Mouse (Mus musculus) midbrain, embryonic 15.5 days (tissue): ENCODE measurements around the gene Olfr1442. TPM values are rescaled to one million over a fixed set of nuclear protein-coding genes. Genes with fewer than 3 reads are reported as not detected.
"Not testable (repeated sequence)": the region's sequence is repeated elsewhere in the genome, so short reads cannot be mapped to it uniquely, and the experiment has no call there.

ENCODE experiments used
- ATAC-seq: fragments of 200-750 bp; cut with Nextera tagmentation; replicated peaks from 2 replicates; pipeline ENCODE4 v1.8.0; 2017; ENCODE audit warnings: moderate TSS enrichment
- H3K27ac ChIP-seq: fragments of 300-500 bp; sonication (generic); 2 replicates; pipeline ENCODE4 v1.5.1; 2015; ENCODE audit warnings: mild to moderate bottlenecking, inconsistent platforms
- H3K27me3 ChIP-seq: fragments of 300-500 bp; sonication (generic); replicated peaks from 2 replicates; pipeline ENCODE4 v1.6.1; 2015; ENCODE audit warnings: inconsistent platforms
- H3K36me3 ChIP-seq: fragments of 300-500 bp; sonication (generic); replicated peaks from 2 replicates; pipeline ENCODE4 v1.6.1; 2015; ENCODE audit warnings: inconsistent platforms
- H3K4me1 ChIP-seq: fragments of 300-500 bp; sonication (generic); 2 replicates; pipeline ENCODE4 v1.6.1; 2015; ENCODE audit warnings: inconsistent platforms
- H3K4me2 ChIP-seq: fragments of 300-500 bp; sonication (generic); 2 replicates; pipeline ENCODE4 v1.6.1; 2015; ENCODE audit warnings: inconsistent platforms, mild to moderate bottlenecking, moderate library complexity
- H3K4me3 ChIP-seq: fragments of 300-500 bp; sonication (generic); 2 replicates; pipeline ENCODE4 v1.5.1; 2015; ENCODE audit warnings: mild to moderate bottlenecking, inconsistent platforms
- H3K9ac ChIP-seq: fragments of 300-500 bp; sonication (generic); 2 replicates; pipeline ENCODE4 v1.6.1; 2015; ENCODE audit warnings: mild to moderate bottlenecking, inconsistent platforms
- H3K9me3 ChIP-seq: fragments of 300-500 bp; sonication (generic); 2 replicates; pipeline ENCODE4 v1.6.1; 2016; ENCODE audit warnings: inconsistent platforms
- WGBS: fragments of 180-500 bp; shearing (Covaris S2); methylation state at CpG from one replicate; pipeline ENCODE4 v1.1.7; 2015; ENCODE audit warnings: mixed read lengths; 5-methylcytosine and 5-hydroxymethylcytosine counted together
- polyA plus RNA-seq: library from polyadenylated mRNA; unstranded; fragments of >200 nt; fragmentation: Nextera tagmentation; extraction: Ambion mirVana; gene quantifications from 2 replicates; pipeline ENCODE4 v1.2.1, GENCODE M21; 2015

Olfr1442 gene
- polyA plus RNA-seq, 1 experiment from 2014 or later = not detected

DNA sequence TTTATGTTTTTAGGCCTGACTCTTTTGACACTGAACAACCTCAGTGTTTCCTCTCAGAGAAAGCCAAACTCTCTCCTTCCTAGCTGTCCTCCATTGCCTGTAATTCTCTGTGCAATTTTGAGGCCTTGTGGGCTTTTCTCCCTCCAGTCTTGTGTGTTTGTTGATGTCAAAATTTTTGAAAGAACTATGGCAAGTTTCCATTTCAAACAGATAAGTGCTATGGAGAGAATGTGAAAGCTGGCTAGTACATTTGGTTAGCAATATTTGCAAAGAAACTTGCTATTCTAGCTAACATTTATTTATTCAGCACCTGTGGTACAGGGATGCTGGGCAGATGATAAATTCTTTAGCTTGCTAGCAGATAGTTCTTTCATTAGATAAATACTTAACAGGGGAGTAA is 26.0 kb downstream of the Olfr1442 start:
- Histone ChIP-seq H3K4me3 (no peak overlapping the region), H3K9ac (no peak overlapping the region), H3K4me1 (no peaks in the 10 kb centered on the region), H3K4me2 (no peak overlapping the region), H3K9me3 (no peaks in the 10 kb centered on the region), H3K27ac (no peak overlapping the region), H3K36me3 (no peaks in the 10 kb centered on the region), H3K27me3 (no peaks in the 10 kb centered on the region)
- no peak for ATAC-seq

DNA sequence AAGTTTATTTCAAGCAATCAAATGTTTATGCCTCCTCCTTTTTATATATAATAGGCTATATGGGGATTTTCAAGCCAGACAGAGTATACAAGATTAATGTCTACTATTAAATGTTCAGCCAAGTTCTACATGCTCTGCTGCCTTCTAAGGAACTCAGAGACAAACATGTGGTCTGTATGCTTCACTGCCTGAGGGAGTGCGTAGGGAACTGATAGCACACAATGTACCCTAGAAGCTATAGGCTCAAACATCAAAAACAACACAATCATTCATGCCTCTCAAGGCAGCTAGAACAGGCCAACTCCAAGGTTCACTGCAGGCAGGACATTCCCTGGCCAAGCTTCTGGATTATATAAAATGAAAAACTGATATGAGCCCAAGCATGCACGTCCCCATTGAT is 38.2 kb downstream of the Olfr1442 start:
- H3K27me3 ChIP-seq = no peaks in the 10 kb centered on the region
- no peaks in the 10 kb centered on the region for H3K9me3 ChIP-seq
- no peaks in the 10 kb centered on the region for H3K36me3 ChIP-seq
- no peaks in the 10 kb centered on the region for H3K4me1 ChIP-seq
- H3K27ac ChIP-seq = no peak overlapping the region
- ATAC-seq = no peak
- WGBS = 78% methylated on average over 2 of the region's 2 CpGs
- no peak overlapping the region for H3K4me2 ChIP-seq
- no peak overlapping the region for H3K4me3 ChIP-seq
- no peak overlapping the region for H3K9ac ChIP-seq

DNA sequence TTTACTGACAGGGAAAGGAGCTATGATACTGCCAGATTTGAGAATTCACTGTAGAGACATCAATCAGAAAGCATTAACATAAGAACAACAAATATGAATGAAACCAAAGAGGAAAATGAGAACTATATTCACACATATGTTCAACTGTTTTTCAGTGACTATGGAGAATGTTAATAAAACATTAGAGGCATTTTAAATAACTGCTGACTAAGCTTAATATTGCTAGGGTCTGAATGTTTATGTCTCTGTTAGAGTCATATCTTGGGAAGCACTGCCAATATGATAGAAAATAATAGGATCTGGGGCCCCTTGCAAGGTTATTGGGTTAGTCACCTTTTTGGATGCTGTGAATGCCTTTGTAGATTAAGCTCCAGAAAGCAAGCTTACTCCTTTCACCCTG is 38.7 kb downstream of the Olfr1442 start:
- Histone ChIP-seq H3K27ac (no peak overlapping the region), H3K4me2 (no peak overlapping the region), H3K9ac (no peak overlapping the region), H3K36me3 (no peaks in the 10 kb centered on the region), H3K27me3 (no peaks in the 10 kb centered on the region), H3K9me3 (no peaks in the 10 kb centered on the region), H3K4me3 (no peak overlapping the region), H3K4me1 (no peaks in the 10 kb centered on the region)
- ATAC-seq = no peak

DNA sequence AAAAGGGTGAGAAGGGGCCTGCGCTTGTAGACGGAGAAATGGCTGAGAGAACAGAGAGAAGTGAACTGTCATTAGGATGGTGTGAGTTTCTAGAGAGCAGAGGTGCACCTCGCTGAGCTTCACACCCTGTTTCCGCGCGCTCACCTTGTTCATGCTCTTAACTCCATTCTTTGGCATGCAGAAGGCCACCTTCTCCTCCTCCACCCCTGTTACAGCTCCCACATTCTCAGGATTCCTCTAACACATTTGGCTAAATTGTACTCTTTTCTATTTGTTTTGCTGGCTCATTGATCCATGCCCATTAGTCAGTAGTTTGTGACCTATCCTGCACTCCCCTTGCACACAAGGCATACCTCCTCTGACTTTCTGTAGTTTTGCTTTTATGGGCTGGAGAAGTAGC is 49.0 kb downstream of the Olfr1442 start:
- no peak for ATAC-seq
- Histone ChIP-seq H3K4me3 (no peak overlapping the region), H3K4me2 (no peak overlapping the region), H3K27ac (no peak overlapping the region), H3K4me1 (no peaks in the 10 kb centered on the region), H3K9ac (no peak overlapping the region), H3K27me3 (no peaks in the 10 kb centered on the region), H3K9me3 (no peaks in the 10 kb centered on the region), H3K36me3 (no peaks in the 10 kb centered on the region)
- 89% methylated on average over 6 of the region's 6 CpGs for WGBS

DNA sequence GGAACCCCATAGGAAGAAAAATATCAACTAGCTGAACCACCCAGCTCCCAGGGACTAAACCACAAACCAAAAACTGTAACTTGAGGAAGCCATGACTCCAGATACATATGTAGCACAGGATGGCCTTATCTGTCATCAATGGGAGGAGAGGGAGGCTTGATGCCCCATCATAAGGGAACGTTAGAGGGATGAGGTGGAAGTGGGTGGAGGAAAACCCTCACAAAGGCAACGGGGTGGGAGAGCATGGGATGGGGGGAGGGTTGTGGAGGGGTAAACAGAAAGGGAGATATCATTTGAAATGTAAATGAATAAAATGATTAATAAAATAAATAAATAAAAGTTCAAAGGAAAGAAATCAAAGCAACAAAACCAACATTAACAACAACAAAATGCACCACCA is 50.2 kb downstream of the Olfr1442 start:
- no peaks in the 10 kb centered on the region for H3K4me1 ChIP-seq
- H3K4me3 ChIP-seq = no peak overlapping the region
- H3K27me3 ChIP-seq = no peaks in the 10 kb centered on the region
- H3K36me3 ChIP-seq = no peaks in the 10 kb centered on the region
- no peak overlapping the region for H3K4me2 ChIP-seq
- no peak overlapping the region for H3K9ac ChIP-seq
- H3K9me3 ChIP-seq = no peaks in the 10 kb centered on the region
- ATAC-seq = no peak
- H3K27ac ChIP-seq = no peak overlapping the region
- WGBS = 63% methylated on average over 2 of the region's 2 CpGs

DNA sequence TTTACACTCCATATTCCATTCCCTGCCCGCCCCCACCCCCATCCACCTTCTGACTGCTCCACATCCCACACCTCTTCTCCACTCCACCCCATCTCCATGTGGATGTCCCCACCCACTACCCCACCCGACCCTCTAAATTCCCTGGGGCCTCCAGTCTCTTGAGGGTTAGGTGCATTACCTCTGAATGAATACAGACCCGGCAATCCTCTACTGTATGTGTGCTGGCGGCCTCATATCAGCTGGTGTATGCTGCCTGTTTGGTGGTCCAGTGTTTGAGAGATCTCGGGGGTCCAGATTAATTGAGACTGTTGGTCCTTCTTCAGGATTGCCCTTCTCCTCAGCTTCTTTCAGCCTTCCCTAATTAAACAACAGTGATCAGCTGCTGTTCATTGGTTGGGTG is 50.7 kb downstream of the Olfr1442 start:
- ATAC-seq = not testable (repeated sequence)
- WGBS = 91% methylated on average over 5 of the region's 5 CpGs

DNA sequence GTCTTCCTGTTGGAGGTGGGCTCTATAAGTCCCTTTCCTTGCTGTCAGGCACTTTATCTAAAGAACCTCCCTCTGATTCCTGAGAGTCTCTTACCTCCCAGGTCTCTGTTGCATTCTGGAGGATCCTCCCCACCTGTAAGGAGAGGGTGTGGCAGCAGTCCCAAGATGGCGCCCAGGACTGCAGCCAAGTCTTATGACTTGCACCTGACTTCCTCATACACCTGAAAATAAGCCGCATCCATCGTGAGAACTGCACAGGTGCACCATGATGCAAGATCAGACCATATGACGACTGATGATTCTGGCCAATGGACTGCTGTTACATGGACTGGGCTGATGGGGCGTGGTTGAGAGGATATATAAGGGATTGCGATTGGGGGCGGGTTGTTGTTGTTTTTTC is 51.4 kb downstream of the Olfr1442 start:
- not testable (repeated sequence) for H3K36me3 ChIP-seq, H3K9ac ChIP-seq, H3K27ac ChIP-seq, H3K9me3 ChIP-seq, H3K4me1 ChIP-seq, H3K4me2 ChIP-seq, ATAC-seq, H3K27me3 ChIP-seq, H3K4me3 ChIP-seq
- 93% methylated on average over 7 of the region's 7 CpGs for WGBS

More for the DNA sequence above, 50.7 kb downstream of the Olfr1442 start:
- H3K36me3 ChIP-seq, H3K27me3 ChIP-seq, H3K9ac ChIP-seq, H3K27ac ChIP-seq, H3K9me3 ChIP-seq, H3K4me1 ChIP-seq, H3K4me2 ChIP-seq, H3K4me3 ChIP-seq: not testable (repeated sequence)

DNA sequence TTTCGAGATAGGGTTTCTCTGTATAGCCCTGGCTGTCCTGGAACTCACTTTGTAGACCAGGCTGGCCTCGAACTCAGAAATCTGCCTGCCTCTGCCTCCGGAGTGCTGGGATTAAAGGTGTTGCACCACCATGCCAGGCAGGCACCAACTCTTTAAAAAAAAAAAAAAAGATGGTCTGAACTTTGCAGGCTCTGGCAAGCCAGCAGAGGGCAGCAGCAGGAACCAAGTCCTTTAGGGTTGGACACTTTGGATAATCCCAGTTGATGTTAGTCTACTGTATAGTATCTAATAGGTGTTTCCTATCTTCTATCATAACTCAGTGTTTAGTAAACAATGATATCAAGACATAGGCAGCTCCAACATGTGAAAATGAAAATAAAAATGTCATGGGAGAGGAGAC is 52.1 kb downstream of the Olfr1442 start:
- H3K9ac ChIP-seq = no peak overlapping the region
- ATAC-seq = no peak
- no peaks in the 10 kb centered on the region for H3K36me3 ChIP-seq
- no peak overlapping the region for H3K4me2 ChIP-seq
- H3K27ac ChIP-seq = no peak overlapping the region
- H3K4me3 ChIP-seq = no peak overlapping the region
- H3K27me3 ChIP-seq = no peaks in the 10 kb centered on the region
- no peaks in the 10 kb centered on the region for H3K9me3 ChIP-seq
- H3K4me1 ChIP-seq = no peaks in the 10 kb centered on the region
- WGBS = 80% methylated on average over 2 of the region's 3 CpGs

DNA sequence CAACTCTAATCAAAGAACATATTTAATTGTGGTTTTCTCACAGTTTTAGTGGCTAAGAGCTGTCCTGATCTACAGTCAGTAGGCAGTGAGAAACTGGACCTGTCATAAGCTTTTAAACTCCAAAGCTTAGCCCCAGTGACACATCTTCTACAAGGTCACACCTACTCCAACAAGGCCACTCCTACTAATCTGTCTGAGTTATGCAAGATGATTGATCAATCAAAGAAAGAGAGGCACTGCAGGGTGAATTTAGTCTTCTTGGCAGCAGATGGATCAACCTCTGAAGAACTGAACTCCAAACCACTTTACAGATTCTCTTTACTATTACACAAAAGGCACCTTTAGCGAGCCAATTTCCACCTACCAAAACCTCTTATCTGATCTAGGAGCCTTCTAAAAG is 55.6 kb downstream of the Olfr1442 start:
- Histone ChIP-seq H3K36me3 (no peaks in the 10 kb centered on the region), H3K27me3 (no peaks in the 10 kb centered on the region), H3K9me3 (no peaks in the 10 kb centered on the region), H3K4me1 (no peaks in the 10 kb centered on the region), H3K9ac (no peak overlapping the region), H3K4me3 (no peak overlapping the region), H3K27ac (no peak overlapping the region), H3K4me2 (no peak overlapping the region)
- no peak for ATAC-seq
- 86% methylated on average over 1 of the region's 1 CpGs for WGBS

Other genes with a start within 250 kb of the Olfr1442 start
- gene Pfpl, start 242.5 kb upstream of the Olfr1442 start, polyA plus RNA-seq = not detected in 2 replicates
- 0.62 and 0.73 TPM in 2 replicates for gene Mpeg1, start 209.7 kb upstream of the Olfr1442 start, polyA plus RNA-seq
- 43.3 and 43.4 TPM in 2 replicates for gene Dtx4, start 169.0 kb upstream of the Olfr1442 start, polyA plus RNA-seq
- gene Fam111a, start 124.7 kb upstream of the Olfr1442 start, polyA plus RNA-seq = 5.0 and 6.0 TPM in 2 replicates
- gene Gm4952, start 70.5 kb upstream of the Olfr1442 start, polyA plus RNA-seq = 0.14 TPM in 1 of 2 replicates, not detected in the other
- gene Glyat, start 37.1 kb upstream of the Olfr1442 start, polyA plus RNA-seq = not detected in 2 replicates
- gene Olfr1443, start 7.7 kb downstream of the Olfr1442 start, polyA plus RNA-seq = not detected in 2 replicates
- gene Keg1, start 25.3 kb downstream of the Olfr1442 start, polyA plus RNA-seq = not detected in 2 replicates
- 1.1 and 1.4 TPM in 2 replicates for gene Cntf, start 95.2 kb downstream of the Olfr1442 start, polyA plus RNA-seq
- 13.5 and 13.8 TPM in 2 replicates for gene Zfp91, start 125.7 kb downstream of the Olfr1442 start, polyA plus RNA-seq
- gene Lpxn, start 125.8 kb downstream of the Olfr1442 start, polyA plus RNA-seq = 1.0 TPM in 2 replicates
- not detected in 2 replicates for gene Gm5244, start 176.2 kb downstream of the Olfr1442 start, polyA plus RNA-seq
- not detected in 2 replicates for gene Olfr1444, start 186.8 kb downstream of the Olfr1442 start, polyA plus RNA-seq
- not detected in 2 replicates for gene Olfr1445, start 213.4 kb downstream of the Olfr1442 start, polyA plus RNA-seq
- gene Olfr1446, start 223.1 kb downstream of the Olfr1442 start, polyA plus RNA-seq = not detected in 2 replicates
- not detected in 2 replicates for gene Olfr1447, start 233.3 kb downstream of the Olfr1442 start, polyA plus RNA-seq